Mouse (Mus musculus) T-helper 2 cell (primary cell): ENCODE measurements around the gene 5730596B20Rik.

Source experiments
- in situ Hi-C: fragments of 300-600 bp; cut with MboI, MseI; formaldehyde crosslinking; loops from one replicate; pipeline ENCODE4 v1.15.1; 2025; ENCODE audit warnings: high pct_unique_total_duplicates

The 5730596B20Rik gene

GRCm38 (mm10) chr6:52161336-52162092, 15.8 kb upstream of the 5730596B20Rik start:
- in situ Hi-C loops, result no loop called here

GRCm38 (mm10) chr6:52162093-52162380, 15.3 kb upstream of the 5730596B20Rik start:
- in situ Hi-C loops, result no loop called here

DNA sequence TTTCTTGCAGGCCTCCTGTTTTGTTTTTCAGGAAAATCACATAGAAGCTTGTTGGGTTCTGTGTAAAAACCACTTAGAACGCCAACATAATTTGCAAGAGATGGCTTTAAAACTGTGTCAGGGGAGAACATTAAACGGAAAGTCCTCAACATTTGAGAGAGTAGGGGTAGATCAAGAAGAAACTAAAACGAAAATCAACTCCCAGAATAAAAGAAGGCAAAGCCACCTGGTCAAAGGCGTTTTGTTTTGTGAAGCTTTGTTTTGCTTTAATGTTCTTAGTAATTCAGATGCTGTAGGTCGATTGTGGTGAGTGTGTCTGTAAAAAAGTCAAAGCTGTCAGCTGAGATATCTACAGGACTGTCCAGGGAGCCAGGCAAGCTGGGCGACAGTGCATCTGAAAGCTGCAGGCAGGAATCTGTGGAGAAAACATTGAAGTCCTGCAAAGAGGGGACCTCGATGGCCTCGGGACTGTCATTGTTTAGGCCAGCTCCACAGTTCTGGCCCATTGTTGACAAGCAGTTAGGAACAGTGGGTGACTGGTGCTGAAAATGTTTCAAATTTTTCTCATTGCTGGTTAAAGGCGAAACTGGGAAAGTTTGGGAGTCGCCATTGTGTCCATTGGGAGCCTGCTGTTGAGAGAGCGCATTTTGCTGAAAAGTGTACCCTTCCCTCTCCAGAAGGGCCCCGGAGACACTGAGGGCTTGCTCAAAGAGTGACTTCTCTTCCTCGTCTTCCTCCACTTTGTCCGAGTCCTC, 14.5 kb upstream of the 5730596B20Rik start:
- in situ Hi-C loops, result no loop called here

DNA sequence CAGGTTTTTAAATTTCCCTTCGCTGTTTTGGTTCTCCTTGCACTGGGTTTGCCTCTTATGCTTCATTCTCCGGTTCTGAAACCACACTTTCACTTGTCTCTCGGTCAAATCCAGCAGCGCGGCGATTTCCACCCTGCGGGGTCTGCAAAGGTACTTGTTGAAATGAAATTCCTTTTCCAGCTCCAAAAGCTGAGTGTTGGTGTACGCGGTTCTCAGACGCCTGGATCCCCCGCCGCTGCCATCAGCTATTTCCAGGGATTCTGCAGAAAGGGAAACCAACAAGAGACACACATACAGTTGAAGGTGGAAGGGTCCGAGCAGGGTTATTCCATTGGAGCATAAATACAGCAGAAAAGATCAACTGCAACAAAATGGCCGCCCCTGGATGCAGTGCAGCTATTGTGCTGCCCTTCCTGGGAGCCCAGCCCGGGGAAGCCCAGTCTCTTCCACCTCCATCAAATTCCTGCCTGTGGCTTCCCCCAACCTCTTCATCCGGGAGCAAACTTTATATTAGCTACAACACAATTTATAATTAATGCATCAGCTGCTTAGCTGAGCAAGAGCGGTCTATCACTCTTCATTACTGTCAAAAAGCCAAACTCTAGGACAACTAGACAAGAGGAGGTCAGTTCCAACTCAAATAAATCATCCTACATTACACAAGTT, 13.8 kb upstream of the 5730596B20Rik start:
- in situ Hi-C loops, result no loop called here

DNA sequence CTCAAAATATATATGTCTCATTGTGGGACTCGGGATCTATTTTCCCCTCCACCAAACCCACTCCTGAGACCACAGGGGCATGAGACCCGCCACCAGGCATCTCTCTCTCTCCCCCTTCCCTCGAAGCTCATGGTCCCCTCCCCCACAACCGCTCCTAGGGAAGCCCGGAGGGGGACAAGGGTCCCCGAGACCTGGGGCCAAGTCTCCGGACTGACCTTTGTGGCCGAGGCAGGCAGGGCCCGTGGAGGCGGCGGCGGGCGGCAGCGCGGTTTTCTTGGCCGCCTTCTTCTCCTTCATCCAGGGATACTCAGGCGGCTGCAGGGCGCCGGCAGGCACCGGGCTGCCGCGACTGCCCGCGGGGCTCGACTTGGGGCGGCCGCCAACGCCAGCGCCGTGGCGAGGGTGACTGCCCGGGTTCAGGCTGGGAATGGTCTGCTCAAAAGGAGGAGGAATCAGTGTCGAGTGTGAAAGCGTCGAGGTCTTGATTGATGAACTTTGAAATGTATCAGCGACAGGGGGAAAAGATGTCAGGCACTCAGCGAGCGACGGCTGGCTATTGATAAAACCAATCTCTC, 13.2 kb upstream of the 5730596B20Rik start:
- in situ Hi-C loops, result no loop called here

GRCm38 (mm10) chr6:52164626-52165440, 12.5 kb upstream of the 5730596B20Rik start, which contains the start of gene Hoxa2:
TSS of gene Hoxa2 (minus strand) at chr6:52164831.
- in situ Hi-C loops, result no loop called here

DNA sequence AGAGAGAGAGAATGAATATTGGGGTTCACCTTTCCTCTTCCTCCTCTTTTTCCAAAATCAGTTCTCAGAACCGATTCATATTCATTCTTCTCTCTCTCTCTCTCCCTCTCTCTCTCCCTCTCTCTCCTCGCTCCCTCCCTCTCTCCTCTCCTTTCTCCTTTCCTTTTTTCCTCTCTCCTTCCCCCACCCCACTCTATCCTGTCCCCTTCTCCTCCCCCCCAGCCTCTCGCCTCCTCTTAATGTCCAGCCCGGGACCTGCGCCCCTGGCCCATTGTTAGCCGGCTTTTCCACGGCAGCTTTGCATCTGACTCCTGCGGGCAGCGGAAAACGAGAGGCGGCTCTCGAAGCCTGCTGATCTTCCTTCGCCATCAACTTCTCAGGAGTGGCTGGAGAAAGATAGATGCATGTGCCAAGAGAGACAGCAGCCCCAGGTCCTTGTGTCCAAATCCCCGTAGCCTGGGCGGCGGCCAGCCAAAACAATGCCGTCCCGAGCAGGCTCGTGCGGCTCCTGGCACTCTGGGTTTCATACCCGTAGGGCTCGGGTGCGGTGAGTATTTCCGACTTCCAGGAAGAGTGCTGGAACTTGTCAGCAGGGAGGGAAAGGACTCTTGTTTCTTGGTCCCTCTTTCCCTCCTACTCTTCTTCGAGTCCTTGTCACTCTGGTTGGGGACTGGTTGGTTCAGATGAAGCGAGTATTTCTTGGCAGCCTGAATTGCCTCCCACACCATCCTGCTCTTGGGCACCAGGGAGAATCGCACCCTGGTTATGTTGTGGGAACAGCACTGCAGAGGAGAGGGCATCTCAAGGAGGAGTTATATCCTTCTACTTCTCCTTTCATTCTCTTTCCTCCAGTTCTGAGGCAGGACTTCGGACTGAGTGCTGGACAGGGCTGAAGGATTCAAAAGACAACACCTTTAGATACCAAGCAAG, 11.6 kb upstream of the 5730596B20Rik start:
- in situ Hi-C loops, result no loop called here

- in situ Hi-C loops, result no loop called here
These were observed 10.7 kb upstream of the 5730596B20Rik start for GRCm38 (mm10) chr6:52166431-52167077.

GRCm38 (mm10) chr6:52167176-52167575, 10.1 kb upstream of the 5730596B20Rik start:
- in situ Hi-C loops, result no loop called here

GRCm38 (mm10) chr6:52167736-52168161, 9.5 kb upstream of the 5730596B20Rik start:
- in situ Hi-C loops, result no loop called here

GRCm38 (mm10) chr6:52168191-52169055, 8.9 kb upstream of the 5730596B20Rik start:
- in situ Hi-C loops, result no loop called here

DNA sequence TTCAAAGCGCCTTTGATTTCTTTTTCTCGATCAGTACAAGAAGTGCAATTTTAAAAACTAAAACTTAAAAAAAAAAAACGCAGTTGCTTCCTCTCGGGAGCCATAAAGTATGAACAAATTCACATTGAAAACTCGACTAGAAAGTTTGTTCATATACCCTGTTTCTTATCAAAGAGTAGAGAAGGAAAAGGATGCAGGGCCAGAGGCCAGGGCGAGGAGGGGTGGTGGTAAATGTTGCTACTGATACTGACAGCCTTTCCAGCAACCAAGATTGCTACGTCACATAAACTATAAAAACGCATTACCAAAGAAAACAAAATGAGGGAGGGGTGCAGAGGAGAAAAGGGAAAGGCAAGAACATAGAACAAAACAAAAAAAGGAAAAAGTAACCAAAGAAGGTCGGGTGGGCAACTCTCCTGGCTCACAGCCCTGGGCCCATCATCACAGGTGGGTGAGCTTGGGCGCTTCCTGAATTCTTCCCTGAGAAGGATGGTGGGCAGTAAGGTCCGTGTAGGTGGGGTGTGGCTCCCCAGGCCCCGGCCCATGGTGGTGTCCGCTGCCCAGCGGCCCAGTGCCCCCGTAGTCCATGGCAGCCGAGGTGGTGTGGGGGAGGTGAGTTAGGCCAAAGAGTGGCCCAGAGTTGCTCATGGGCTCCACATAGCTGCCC, 7.7 kb upstream of the 5730596B20Rik start:
- in situ Hi-C loops, result no loop called here

DNA sequence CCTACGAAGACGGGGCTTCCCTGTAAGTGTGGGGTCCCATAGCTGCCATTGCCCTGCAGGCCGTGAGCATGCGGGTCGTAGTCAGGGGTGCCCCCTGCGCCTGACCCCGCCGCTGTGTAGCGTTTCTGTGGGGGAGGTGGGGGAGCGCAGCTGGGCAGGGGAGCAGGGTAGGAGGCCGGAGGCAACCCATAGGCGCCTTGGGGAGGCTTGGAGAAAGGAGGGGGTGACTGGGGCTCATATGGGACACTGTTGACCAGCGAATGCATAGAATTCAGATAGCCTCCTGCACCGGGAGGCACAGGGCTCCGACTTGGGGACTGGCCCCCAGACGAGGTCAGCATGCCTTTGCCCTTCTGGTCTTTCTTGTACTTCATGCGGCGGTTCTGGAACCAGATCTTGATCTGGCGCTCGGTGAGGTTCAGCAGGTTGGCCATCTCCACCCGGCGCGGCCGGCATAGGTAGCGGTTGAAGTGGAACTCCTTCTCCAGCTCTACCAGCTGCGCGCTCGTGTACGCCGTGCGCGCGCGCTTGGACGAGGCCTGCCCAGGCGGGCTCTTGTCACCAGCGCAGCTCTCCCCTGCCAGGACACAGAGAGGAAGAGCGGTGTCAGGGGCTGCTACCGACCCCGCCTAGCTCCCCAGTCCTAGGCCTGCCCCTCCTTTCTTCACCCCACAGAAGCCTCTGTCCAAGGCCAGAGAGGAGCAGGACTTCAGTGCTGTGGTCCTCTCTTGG, 7.0 kb upstream of the 5730596B20Rik start:
- in situ Hi-C loops, result no loop called here

- in situ Hi-C loops, result no loop called here
These were observed 6.4 kb upstream of the 5730596B20Rik start for GRCm38 (mm10) chr6:52170898-52171223.

DNA sequence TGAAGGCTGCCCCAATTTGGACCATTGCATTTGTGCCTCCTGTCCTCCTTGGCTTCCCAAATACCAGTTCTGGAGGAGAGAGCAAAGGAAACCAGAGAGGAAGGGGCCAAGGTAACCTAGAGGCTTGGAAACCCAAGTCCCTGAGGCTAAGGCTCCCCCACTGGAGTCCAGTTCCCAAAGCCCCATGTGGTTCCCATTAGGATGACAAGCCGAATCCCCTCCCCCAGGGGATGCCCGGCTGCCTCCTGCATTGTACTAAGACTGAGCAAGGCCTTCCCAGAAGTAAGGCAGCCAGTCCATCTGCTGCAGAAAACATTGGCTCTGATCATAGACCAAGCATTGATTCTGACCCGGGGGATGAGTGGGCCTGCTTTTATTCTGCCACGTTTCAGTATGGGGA, 6.0 kb upstream of the 5730596B20Rik start:
- in situ Hi-C loops, result no loop called here

DNA sequence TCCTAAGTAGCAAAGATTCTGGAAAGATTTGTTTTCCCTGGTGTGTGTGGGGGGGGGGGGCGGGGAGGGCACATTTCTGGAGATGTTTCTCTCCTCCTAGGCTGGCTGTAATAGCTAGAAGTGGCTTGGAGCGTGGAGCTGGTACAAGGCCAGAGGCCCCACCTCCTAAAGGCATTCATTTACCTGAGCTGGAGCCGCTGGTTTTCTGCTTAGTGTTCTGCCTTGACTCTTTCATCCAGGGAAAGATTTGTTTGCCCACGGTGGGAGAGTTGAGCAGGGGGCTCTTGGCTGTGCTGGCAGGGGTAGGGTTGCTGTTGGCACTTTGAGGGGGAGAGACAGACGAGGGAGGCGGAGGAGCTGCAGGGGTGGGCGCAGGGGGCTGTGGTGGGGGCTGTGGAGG, 5.4 kb upstream of the 5730596B20Rik start:
- in situ Hi-C loops, result no loop called here

DNA sequence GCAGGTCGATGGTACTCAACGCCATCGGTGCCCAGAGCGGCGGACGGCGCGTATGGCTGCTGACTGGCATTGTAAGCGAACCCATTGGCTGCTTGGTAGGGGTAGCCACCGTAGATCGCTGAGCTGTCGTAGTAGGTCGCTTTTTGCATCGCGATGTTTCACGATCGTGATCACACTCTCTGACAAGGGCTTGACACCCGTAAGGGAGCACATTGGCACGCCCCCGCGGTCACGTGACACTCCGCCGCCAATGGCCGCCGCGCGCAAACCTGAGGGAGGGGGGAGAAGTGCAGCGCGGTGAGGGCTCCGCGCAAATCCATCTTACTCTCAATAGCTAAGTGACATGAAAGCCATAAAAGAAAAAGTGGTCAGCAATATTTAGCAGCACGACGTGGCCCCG, 4.8 kb upstream of the 5730596B20Rik start:
- in situ Hi-C loops, result no loop called here

- in situ Hi-C loops, result no loop called here
These were observed 3.6 kb upstream of the 5730596B20Rik start for GRCm38 (mm10) chr6:52173648-52174047.
